13 mouse cellular contexts compared by ENCODE assay signal in the genomic region with DNA sequence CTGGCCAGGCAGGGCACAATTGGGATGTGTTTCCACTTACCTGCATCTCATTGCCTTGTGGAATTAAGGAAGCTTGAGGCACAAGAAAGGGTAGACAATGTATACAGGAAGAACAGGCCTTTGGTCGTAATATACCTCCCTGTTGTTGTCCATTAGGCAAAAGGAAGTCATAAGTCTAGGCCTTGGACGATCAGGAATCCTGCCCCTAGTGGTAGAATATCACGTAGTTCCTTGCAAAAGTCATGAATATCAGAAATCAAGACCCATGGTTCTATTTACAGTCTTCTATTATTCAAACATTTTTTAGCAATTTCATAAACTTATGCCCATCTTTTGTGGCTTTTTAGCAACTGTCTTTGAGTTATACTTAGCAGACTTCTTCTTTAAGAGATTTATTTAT.
A peak's percentile ranks its signal among the peaks of the same experiment; 100 is the strongest.
DNase-seq lines count a peak whose midpoint lies in the region; ATAC-seq lines count a peak whose summit lies in the region.
"Had no signal": no experiment of that assay in that cellular context is flagged by ENCODE, and none has a peak within 500 bp of the region (broad histone marks: within the 10 kb centered on the region; RNA-seq: fewer than 3 reads in every experiment).

No protein-coding gene starts in this region.

- peak; percentile 13 for DNase-seq in hindbrain, embryonic 11.5 days (ENCODE audit: low spot score)
- peak; percentile 22 for DNase-seq in midbrain, embryonic 14.5 days
- no peak for DNase-seq in midbrain, embryonic 10.5 days (ENCODE audit: low spot score)
- peak; percentile 45 for DNase-seq in R1 (ENCODE audit: low read depth, low spot score)
- DNase-seq in induced T-regulatory cell, adult 2 months (ENCODE audit: low read depth) = peak; percentile 2
- no peak for DNase-seq in ovary, postnatal 14 days (ENCODE audit: low spot score)
- no peak for DNase-seq in kidney, adult 11 months
- DNase-seq: forebrain, postnatal 0 days; heart, adult 11 months; kidney, adult 2 months; lung, adult 2 months had no signal

- no peaks in the 10 kb centered on the region for H3K4me1 ChIP-seq in hindbrain, embryonic 11.5 days (replicated peaks; ENCODE audit: control insufficient read depth, insufficient read depth, low read length)
- H3K4me1 ChIP-seq in hindbrain, embryonic 12.5 days = no peaks in the 10 kb centered on the region
- H3K4me1 ChIP-seq in midbrain, embryonic 14.5 days (ENCODE audit: control insufficient read depth, insufficient read depth, low read length) = no peaks in the 10 kb centered on the region
- no peaks in the 10 kb centered on the region for H3K4me1 ChIP-seq in midbrain, embryonic 10.5 days
- H3K4me1 ChIP-seq: midbrain, embryonic 13.5 days had no signal

- WGBS in hindbrain, embryonic 11.5 days = 73% methylated on average over 3 of the region's 3 CpGs
- 62% methylated on average over 3 of the region's 3 CpGs for WGBS in hindbrain, embryonic 12.5 days
- WGBS in midbrain, embryonic 14.5 days = 61% methylated on average over 3 of the region's 3 CpGs
- WGBS in midbrain, embryonic 10.5 days = 64% methylated on average over 3 of the region's 3 CpGs

- H3K27me3 ChIP-seq in hindbrain, embryonic 11.5 days (ENCODE audit: control insufficient read depth, insufficient read depth, low read length) = no peaks in the 10 kb centered on the region
- H3K27me3 ChIP-seq in hindbrain, embryonic 12.5 days = no peaks in the 10 kb centered on the region
- no peaks in the 10 kb centered on the region for H3K27me3 ChIP-seq in midbrain, embryonic 14.5 days (ENCODE audit: control insufficient read depth, insufficient read depth, low read length)
- no peaks in the 10 kb centered on the region for H3K27me3 ChIP-seq in midbrain, embryonic 10.5 days (ENCODE audit: low read depth, poor library complexity, severe bottlenecking)
- H3K27me3 ChIP-seq: midbrain, embryonic 13.5 days had no signal

- no peak overlapping the region for H3K9ac ChIP-seq in hindbrain, embryonic 11.5 days (ENCODE audit: low read depth, low read length)
- no peak overlapping the region for H3K9ac ChIP-seq in hindbrain, embryonic 12.5 days
- H3K9ac ChIP-seq in midbrain, embryonic 14.5 days (replicated peaks; ENCODE audit: low read length) = no peak overlapping the region
- H3K9ac ChIP-seq: forebrain, postnatal 0 days; midbrain, embryonic 13.5 days had no signal

- ATAC-seq in hindbrain, embryonic 11.5 days (ENCODE audit: low FRiP score) = no peak
- ATAC-seq in hindbrain, embryonic 12.5 days (ENCODE audit: low FRiP score) = no peak
- ATAC-seq in midbrain, embryonic 14.5 days (ENCODE audit: low FRiP score, low TSS enrichment) = no peak
- ATAC-seq: forebrain, postnatal 0 days; midbrain, embryonic 13.5 days had no signal

- H3K4me2 ChIP-seq in hindbrain, embryonic 11.5 days (replicated peaks; ENCODE audit: low read depth, low read length) = no peak overlapping the region
- no peak overlapping the region for H3K4me2 ChIP-seq in hindbrain, embryonic 12.5 days (replicated peaks)
- H3K4me2 ChIP-seq in midbrain, embryonic 14.5 days (ENCODE audit: low read length) = no peak overlapping the region
- H3K4me2 ChIP-seq: midbrain, embryonic 13.5 days had no signal

- no peaks in the 10 kb centered on the region for H3K9me3 ChIP-seq in hindbrain, embryonic 11.5 days (ENCODE audit: control insufficient read depth, low read length)
- H3K9me3 ChIP-seq in hindbrain, embryonic 12.5 days (replicated peaks) = no peaks in the 10 kb centered on the region
- no peaks in the 10 kb centered on the region for H3K9me3 ChIP-seq in midbrain, embryonic 14.5 days (ENCODE audit: control insufficient read depth, low read length)
- 0 out of 2 replicates have a peak, but pooled peaks cover 3% of the 10 kb centered on the region for H3K9me3 ChIP-seq in midbrain, embryonic 10.5 days (replicated peaks)

- H3K27ac ChIP-seq in hindbrain, embryonic 11.5 days (ENCODE audit: low read depth, low read length) = no peak overlapping the region
- no peak overlapping the region for H3K27ac ChIP-seq in hindbrain, embryonic 12.5 days
- H3K27ac ChIP-seq in midbrain, embryonic 14.5 days (replicated peaks; ENCODE audit: low read depth, low read length) = no peak overlapping the region
- H3K27ac ChIP-seq in midbrain, embryonic 10.5 days (replicated peaks) = no peak overlapping the region
- H3K27ac ChIP-seq: midbrain, embryonic 13.5 days had no signal

- no peaks in the 10 kb centered on the region for H3K36me3 ChIP-seq in hindbrain, embryonic 11.5 days (ENCODE audit: control insufficient read depth, insufficient read depth, low read length)
- H3K36me3 ChIP-seq in hindbrain, embryonic 12.5 days = no peaks in the 10 kb centered on the region
- H3K36me3 ChIP-seq in midbrain, embryonic 14.5 days (ENCODE audit: control insufficient read depth, insufficient read depth, low read length) = no peaks in the 10 kb centered on the region
- no peaks in the 10 kb centered on the region for H3K36me3 ChIP-seq in midbrain, embryonic 10.5 days
- H3K36me3 ChIP-seq: midbrain, embryonic 13.5 days had no signal

- no peak overlapping the region for H3K4me3 ChIP-seq in hindbrain, embryonic 11.5 days (ENCODE audit: low read depth, low read length)
- H3K4me3 ChIP-seq in hindbrain, embryonic 12.5 days = no peak overlapping the region
- no peak overlapping the region for H3K4me3 ChIP-seq in midbrain, embryonic 14.5 days (replicated peaks; ENCODE audit: low read depth, low read length)
- H3K4me3 ChIP-seq in midbrain, embryonic 10.5 days = no peak overlapping the region
- H3K4me3 ChIP-seq: midbrain, embryonic 13.5 days had no signal

Comparison
In these comparisons a context has a peak if more than half of its experiments do, and no peak if none do; other contexts are left out.
1. DNase-seq: peak in hindbrain, embryonic 11.5 days (single experiment), midbrain, embryonic 14.5 days (single experiment), R1 (single experiment) and induced T-regulatory cell, adult 2 months (single experiment); none in midbrain, embryonic 10.5 days (single experiment), ovary, postnatal 14 days (single experiment) and kidney, adult 11 months (single experiment).